Mouse (Mus musculus) neural tube, embryonic 14.5 days (tissue): ENCODE data around the gene Gm20671. TPM values are rescaled to one million over a fixed set of nuclear protein-coding genes. Genes with fewer than 3 reads are reported as not detected.

Experiments used
- ATAC-seq: fragments of 200-750 bp; cut with Nextera tagmentation; 2 replicates; pipeline ENCODE4 v1.8.0; 2017; ENCODE audit warnings: low read depth, mild to moderate bottlenecking, moderate TSS enrichment, moderate library complexity
- H3K27ac ChIP-seq: fragments of 300-500 bp; sonication (generic); 2 replicates; pipeline ENCODE4 v1.5.1; 2014; ENCODE audit warnings: low read depth, mild to moderate bottlenecking, control low read depth, low read length, moderate library complexity, mixed read lengths
- H3K27me3 ChIP-seq: fragments of 300-500 bp; sonication (generic); 2 replicates; pipeline ENCODE4 v1.6.1; 2014; ENCODE audit warnings: low read length; ENCODE audit not compliant: control insufficient read depth, insufficient read depth
- H3K36me3 ChIP-seq: fragments of 300-500 bp; sonication (generic); 2 replicates; pipeline ENCODE4 v1.6.1; 2014; ENCODE audit warnings: low read length, mixed read lengths; ENCODE audit not compliant: control insufficient read depth, insufficient read depth
- H3K4me1 ChIP-seq: fragments of 300-500 bp; sonication (generic); 2 replicates; pipeline ENCODE4 v1.6.1; 2014; ENCODE audit warnings: low read length; ENCODE audit not compliant: control insufficient read depth, insufficient read depth
- H3K4me2 ChIP-seq: fragments of 300-500 bp; sonication (generic); 2 replicates; pipeline ENCODE4 v1.6.1; 2014; ENCODE audit warnings: mild to moderate bottlenecking, low read depth, low read length, control low read depth
- H3K4me3 ChIP-seq: fragments of 300-500 bp; sonication (generic); 2 replicates; pipeline ENCODE4 v1.5.1; 2014; ENCODE audit warnings: low read depth, low read length, control low read depth, mixed read lengths
- H3K9ac ChIP-seq: fragments of 300-500 bp; sonication (generic); replicated peaks from 2 replicates; pipeline ENCODE4 v1.6.1; 2014; ENCODE audit warnings: low read depth, mild to moderate bottlenecking, control low read depth, low read length, mixed read lengths
- H3K9me3 ChIP-seq: fragments of 300-500 bp; sonication (generic); 2 replicates; pipeline ENCODE4 v1.6.1; 2016; ENCODE audit warnings: low read length; ENCODE audit not compliant: control insufficient read depth
- WGBS: fragments of 180-500 bp; shearing (Covaris S2); extraction: QIAGEN DNeasy Blood & Tissue Kit; methylation state at CpG from one replicate; pipeline ENCODE4 v1.1.7; 2014; 5-methylcytosine and 5-hydroxymethylcytosine counted together
- polyA plus RNA-seq: library from polyadenylated mRNA; unstranded; fragments of >200 nt; fragmentation: Nextera tagmentation; extraction: Ambion mirVana; gene quantifications from 2 replicates; pipeline ENCODE4 v1.2.1, GENCODE M21; 2014

Gene Gm20671
- polyA plus RNA-seq, 1 experiment from 2014 or later, result not detected

DNA sequence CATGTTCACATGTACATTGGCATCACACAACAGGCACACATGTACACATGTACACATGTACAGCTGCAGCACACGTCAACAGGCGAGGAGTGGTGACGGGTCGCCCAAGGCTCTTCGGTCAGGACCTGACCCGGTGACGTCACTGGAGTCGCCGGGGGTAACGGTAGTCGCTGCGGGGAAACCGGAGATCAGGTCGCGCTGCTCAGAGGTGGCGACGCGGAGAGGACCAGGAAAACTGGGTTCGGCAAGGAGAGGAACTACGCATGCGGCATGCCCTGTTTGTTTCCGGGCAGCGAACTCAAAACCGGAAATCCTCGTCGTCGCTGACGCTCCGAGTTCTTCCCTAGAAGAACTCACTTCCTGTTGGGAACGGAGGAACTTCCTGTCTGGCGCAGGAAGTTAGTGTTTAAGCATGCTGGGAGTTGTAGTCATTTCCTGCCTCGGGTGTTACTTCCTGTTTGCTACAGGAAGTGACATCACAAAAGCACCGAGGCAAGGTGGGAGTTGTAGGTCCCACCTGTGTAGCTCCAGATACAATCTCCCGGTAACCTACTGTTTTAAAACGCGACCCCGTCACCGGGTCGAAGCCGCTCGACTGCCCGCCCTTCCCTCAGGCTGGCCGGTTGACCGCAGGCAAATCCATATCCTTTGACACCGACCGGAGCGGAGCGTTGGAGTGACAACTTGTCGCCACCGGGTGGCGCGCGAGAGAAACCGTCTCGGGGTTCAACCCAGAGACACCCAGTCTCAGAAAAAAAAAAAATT is 113.0 kb downstream of the Gm20671 start:
- ATAC-seq, result peak; percentile 98
- peak overlapping the region; percentile 57 for H3K4me3 ChIP-seq
- WGBS, result under 1% methylated on average over 55 of the region's 55 CpGs

DNA sequence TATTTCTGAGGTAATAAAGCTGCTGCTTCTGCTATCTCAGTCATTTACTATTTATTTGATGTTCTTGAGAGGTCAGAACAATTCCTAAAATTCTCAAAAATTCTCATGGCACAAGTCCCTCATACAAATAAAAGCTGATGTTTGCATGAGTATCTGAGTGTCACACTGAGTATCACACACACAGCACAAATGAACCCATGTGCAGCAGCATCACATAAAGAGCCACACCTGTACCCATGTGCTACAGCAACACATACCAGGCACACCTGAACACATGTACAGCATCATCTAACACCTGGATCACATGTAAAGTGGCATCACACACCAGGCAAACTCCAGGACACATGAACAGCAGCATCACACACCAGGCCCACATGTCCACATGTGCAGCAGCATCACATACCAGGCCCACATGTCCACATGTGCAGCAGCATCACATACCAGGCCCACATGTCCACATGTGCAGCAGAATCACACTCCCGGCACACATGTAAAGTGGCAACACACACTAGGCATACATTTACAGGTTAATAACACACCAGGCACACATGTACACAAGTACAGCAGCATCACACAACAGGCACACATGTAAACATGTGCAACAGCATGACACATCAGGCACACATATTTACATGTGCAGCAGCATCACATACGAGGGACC is 113.7 kb downstream of the Gm20671 start:
- peak; percentile 5 for ATAC-seq
- Histone ChIP-seq H3K27me3 (no peaks in the 10 kb centered on the region), H3K36me3 (no peaks in the 10 kb centered on the region), H3K9ac (peak overlapping the region; percentile 52), H3K4me2 (peak overlapping the region; percentile 91), H3K4me1 (peaks cover 6% of the 10 kb centered on the region; the same call in 1 of the 2 replicates), H3K4me3 (peak overlapping the region; percentile 57), H3K9me3 (no peaks in the 10 kb centered on the region), H3K27ac (peak overlapping the region; percentile 67)
- WGBS, result 14% methylated on average over 2 of the region's 2 CpGs

More for the DNA sequence above, 113.0 kb downstream of the Gm20671 start:
- Histone ChIP-seq H3K4me1 (peaks cover 6% of the 10 kb centered on the region; the same call in 1 of the 2 replicates), H3K27me3 (no peaks in the 10 kb centered on the region), H3K9me3 (no peaks in the 10 kb centered on the region), H3K36me3 (no peaks in the 10 kb centered on the region), H3K27ac (peak overlapping the region; percentile 67), H3K9ac (peak overlapping the region; percentile 52), H3K4me2 (peak overlapping the region; percentile 91)

- 68% methylated on average over 4 of the region's 4 CpGs for WGBS
- H3K27ac ChIP-seq, result no peak overlapping the region
- ATAC-seq, result no peak
- no peaks in the 10 kb centered on the region for H3K36me3 ChIP-seq
- H3K4me1 ChIP-seq, result peaks cover 6% of the 10 kb centered on the region; the same call in 1 of the 2 replicates
- no peaks in the 10 kb centered on the region for H3K27me3 ChIP-seq
- peak overlapping the region; percentile 57 for H3K4me3 ChIP-seq
- peak overlapping the region; percentile 91; the same call in 1 of the 2 replicates for H3K4me2 ChIP-seq
- H3K9ac ChIP-seq, result no peak overlapping the region
- no peaks in the 10 kb centered on the region for H3K9me3 ChIP-seq
Observed at GRCm38 (mm10) chr5:32712221-32713041, 114.5 kb downstream of the Gm20671 start.

DNA sequence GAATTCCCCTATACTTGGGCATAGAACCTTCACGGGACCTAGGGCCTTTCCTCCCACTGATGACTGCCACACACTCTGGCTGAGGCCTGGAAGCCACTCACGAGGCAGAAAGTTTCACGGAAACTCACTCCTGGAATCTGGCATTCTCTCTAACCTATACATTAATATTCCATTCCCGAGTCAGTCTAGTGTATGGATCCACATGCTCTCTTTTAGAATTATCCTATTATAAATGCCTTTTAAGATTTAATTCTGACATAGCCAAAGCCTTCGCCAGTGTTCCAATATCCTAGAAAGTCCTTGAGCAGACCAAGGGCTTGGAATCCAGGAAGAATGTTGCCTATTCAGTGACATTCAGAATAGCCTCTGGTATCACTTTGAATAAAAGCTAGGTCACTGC is 115.4 kb downstream of the Gm20671 start:
- H3K4me3 ChIP-seq, result no peak overlapping the region
- no peak overlapping the region for H3K4me2 ChIP-seq
- H3K27me3 ChIP-seq, result no peaks in the 10 kb centered on the region
- no peak overlapping the region for H3K27ac ChIP-seq
- WGBS, result 82% methylated on average over 5 of the region's 5 CpGs
- H3K9ac ChIP-seq, result no peak overlapping the region
- no peaks in the 10 kb centered on the region for H3K36me3 ChIP-seq
- H3K4me1 ChIP-seq, result peaks cover 6% of the 10 kb centered on the region; the same call in 1 of the 2 replicates
- no peak for ATAC-seq
- no peaks in the 10 kb centered on the region for H3K9me3 ChIP-seq

GRCm38 (mm10) chr5:32706226-32706780 is 120.6 kb downstream of the Gm20671 start:
- Histone ChIP-seq H3K4me3 (no peak overlapping the region), H3K9ac (no peak overlapping the region), H3K36me3 (no peaks in the 10 kb centered on the region), H3K9me3 (no peaks in the 10 kb centered on the region), H3K4me1 (no peaks in the 10 kb centered on the region), H3K4me2 (no peak overlapping the region), H3K27me3 (no peaks in the 10 kb centered on the region), H3K27ac (no peak overlapping the region)
- no peak for ATAC-seq
- WGBS, result 88% methylated on average over 2 of the region's 2 CpGs

DNA sequence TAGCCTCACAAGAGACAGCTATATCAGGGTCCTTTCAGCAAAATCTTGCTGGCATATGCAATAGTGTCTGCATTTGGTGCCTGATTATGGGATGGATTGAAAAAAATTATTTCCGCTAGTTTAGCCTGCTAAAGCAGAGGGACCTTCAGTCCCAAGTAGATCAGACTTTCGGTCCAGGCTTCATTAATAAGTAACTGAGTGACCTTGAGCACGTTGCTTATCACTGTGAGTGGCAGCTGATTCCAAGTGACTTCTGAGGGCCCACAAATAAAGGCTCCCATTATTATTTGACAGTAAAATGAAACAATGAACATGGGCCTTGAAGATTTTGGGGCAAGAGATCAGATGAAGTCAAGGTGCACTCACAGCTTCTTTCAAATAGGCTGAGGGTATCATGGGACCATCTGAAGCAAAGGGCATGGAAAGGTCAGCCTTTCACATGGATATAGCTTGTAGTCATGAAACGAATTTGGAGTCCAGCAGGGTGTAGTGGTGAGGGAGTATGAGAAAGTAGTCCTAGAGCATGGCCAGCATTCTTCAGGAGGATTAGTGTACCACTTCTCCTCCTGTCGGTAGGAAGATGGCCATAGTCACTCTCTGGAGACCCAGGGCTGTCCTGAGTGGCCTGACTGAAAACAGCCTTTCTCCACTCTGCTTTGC is 129.6 kb downstream of the Gm20671 start:
- H3K9ac ChIP-seq, result no peak overlapping the region
- no peak overlapping the region for H3K27ac ChIP-seq
- no peaks in the 10 kb centered on the region for H3K9me3 ChIP-seq
- no peaks in the 10 kb centered on the region for H3K36me3 ChIP-seq
- H3K4me2 ChIP-seq, result no peak overlapping the region
- 75% methylated on average over 5 of the region's 5 CpGs for WGBS
- no peaks in the 10 kb centered on the region for H3K27me3 ChIP-seq
- no peak for ATAC-seq
- H3K4me1 ChIP-seq, result no peaks in the 10 kb centered on the region
- no peak overlapping the region for H3K4me3 ChIP-seq

DNA sequence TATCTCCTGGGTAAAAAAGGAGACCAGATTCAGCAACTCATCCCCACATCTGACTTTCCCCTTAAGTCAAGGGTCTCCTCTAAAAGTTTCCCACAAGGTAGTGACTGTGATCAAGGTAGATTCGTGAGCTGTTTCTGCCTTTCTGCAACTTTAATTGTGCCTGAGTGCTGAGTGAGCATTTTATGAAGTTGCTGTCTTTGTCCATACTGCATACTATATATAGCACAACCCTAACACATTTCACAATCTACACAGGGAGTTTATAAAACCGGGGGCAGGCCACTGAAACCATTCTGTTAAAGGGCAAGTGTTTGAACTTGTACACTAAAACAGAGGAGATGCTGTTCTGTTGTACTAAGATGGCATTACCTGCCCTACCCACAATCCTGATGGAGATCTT is 133.5 kb downstream of the Gm20671 start:
- Histone ChIP-seq H3K9ac (no peak overlapping the region), H3K36me3 (no peaks in the 10 kb centered on the region), H3K4me3 (no peak overlapping the region), H3K27ac (no peak overlapping the region), H3K27me3 (no peaks in the 10 kb centered on the region), H3K4me1 (no peaks in the 10 kb centered on the region), H3K4me2 (no peak overlapping the region), H3K9me3 (no peaks in the 10 kb centered on the region)
- ATAC-seq, result no peak
- WGBS, result 69% methylated on average over 2 of the region's 2 CpGs
